Mouse (Mus musculus) lung, adult 2 months (tissue): ENCODE data around the gene Xpr1.

Source experiments
- CTCF ChIP-seq: fragments of 200-500 bp; IDR thresholded peaks from 2 replicates; pipeline ENCODE4 v1.5.1; 2011; ENCODE audit warnings: mild to moderate bottlenecking, low read length, control low read depth; ENCODE audit not compliant: insufficient read depth
- POLR2A ChIP-seq: fragments of 200-500 bp; IDR thresholded peaks from 2 replicates; pipeline ENCODE4 v1.6.1; 2011; ENCODE audit warnings: low read depth, mild to moderate bottlenecking, control low read depth, low read length, borderline replicate concordance; ENCODE audit errors: extremely low read depth

DNA sequence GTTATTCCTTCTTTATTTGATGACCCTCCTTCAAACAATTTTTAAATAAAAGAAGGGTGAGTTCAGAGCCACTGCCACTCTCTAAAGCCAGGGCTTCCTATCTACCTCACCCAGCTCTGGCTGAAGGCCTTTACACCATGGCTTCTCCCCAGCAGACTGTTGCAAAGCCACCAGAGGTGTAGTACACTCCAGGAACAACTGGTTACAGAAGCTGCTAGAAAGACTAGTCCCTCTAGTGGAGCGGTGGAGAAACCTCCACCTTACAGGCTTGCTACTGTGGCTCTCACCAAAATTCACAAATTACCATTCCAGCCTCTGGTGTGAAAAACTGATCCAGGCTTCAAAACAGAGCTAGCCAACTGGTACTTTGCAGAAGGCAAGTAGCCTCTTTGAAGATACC lies 37.9 kb downstream of the Xpr1 start:
- TF ChIP-seq CTCF (no peak), POLR2A (no peak)
